Mouse (Mus musculus) thymus, adult 2 months (tissue): ENCODE measurements around the gene Vegfa. TPM values are rescaled to one million over a fixed set of nuclear protein-coding genes. Genes with fewer than 3 reads are reported as not detected.

Source experiments
- DNase-seq: peaks from one replicate; pipeline ENCODE4 v3.0.0; 2021
- H3K27ac ChIP-seq: fragments of 200-500 bp; 2 replicates; pipeline ENCODE4 v1.5.1; 2012; ENCODE audit warnings: low read length, control low read depth; ENCODE audit not compliant: control insufficient read depth, insufficient read depth
- H3K27me3 ChIP-seq: fragments of 200-500 bp; 2 replicates; pipeline ENCODE4 v1.6.1; 2012; ENCODE audit warnings: mild to moderate bottlenecking, low read length, moderate library complexity, mixed read lengths; ENCODE audit not compliant: control insufficient read depth, insufficient read depth
- H3K36me3 ChIP-seq: fragments of 200-500 bp; 2 replicates; pipeline ENCODE4 v1.6.1; 2012; ENCODE audit warnings: mild to moderate bottlenecking, low read length, moderate library complexity; ENCODE audit not compliant: control insufficient read depth, insufficient read depth
- H3K4me1 ChIP-seq: fragments of 200-500 bp; replicated peaks from 2 replicates; pipeline ENCODE4 v1.6.1; 2012; ENCODE audit warnings: low read length; ENCODE audit not compliant: control insufficient read depth, insufficient read depth
- H3K4me3 ChIP-seq: fragments of 200-500 bp; 2 replicates; pipeline ENCODE4 v1.5.1; 2012; ENCODE audit warnings: mild to moderate bottlenecking, low read length, control low read depth, moderate library complexity; ENCODE audit not compliant: control insufficient read depth, insufficient read depth
- CTCF ChIP-seq: fragments of 200-500 bp; IDR thresholded peaks from 2 replicates; pipeline ENCODE4 v1.5.1; 2012; ENCODE audit warnings: mild to moderate bottlenecking, control low read depth, low read length, moderate library complexity, borderline replicate concordance; ENCODE audit not compliant: control insufficient read depth, poor library complexity, insufficient read depth; ENCODE audit errors: extremely low read depth
- POLR2A ChIP-seq: fragments of 200-500 bp; IDR thresholded peaks from 2 replicates; pipeline ENCODE4 v1.6.1; 2012; ENCODE audit warnings: mild to moderate bottlenecking, low read length, control low read depth, moderate library complexity; ENCODE audit not compliant: control insufficient read depth, poor library complexity, insufficient read depth; ENCODE audit errors: extremely low read depth
- WGBS: fragments of 180-500 bp; shearing (Covaris S2); methylation state at CpG from one replicate; pipeline ENCODE4 v1.1.7; 2018; 5-methylcytosine and 5-hydroxymethylcytosine counted together
- polyA plus RNA-seq: library from polyadenylated mRNA; depleted of rRNA; stranded (reverse); fragments of >200 nt; gene quantifications from 2 replicates; pipeline ENCODE4 v1.2.3, GENCODE M21; 2012

The Vegfa gene
- polyA plus RNA-seq, 1 experiment: 65.2 TPM

DNA sequence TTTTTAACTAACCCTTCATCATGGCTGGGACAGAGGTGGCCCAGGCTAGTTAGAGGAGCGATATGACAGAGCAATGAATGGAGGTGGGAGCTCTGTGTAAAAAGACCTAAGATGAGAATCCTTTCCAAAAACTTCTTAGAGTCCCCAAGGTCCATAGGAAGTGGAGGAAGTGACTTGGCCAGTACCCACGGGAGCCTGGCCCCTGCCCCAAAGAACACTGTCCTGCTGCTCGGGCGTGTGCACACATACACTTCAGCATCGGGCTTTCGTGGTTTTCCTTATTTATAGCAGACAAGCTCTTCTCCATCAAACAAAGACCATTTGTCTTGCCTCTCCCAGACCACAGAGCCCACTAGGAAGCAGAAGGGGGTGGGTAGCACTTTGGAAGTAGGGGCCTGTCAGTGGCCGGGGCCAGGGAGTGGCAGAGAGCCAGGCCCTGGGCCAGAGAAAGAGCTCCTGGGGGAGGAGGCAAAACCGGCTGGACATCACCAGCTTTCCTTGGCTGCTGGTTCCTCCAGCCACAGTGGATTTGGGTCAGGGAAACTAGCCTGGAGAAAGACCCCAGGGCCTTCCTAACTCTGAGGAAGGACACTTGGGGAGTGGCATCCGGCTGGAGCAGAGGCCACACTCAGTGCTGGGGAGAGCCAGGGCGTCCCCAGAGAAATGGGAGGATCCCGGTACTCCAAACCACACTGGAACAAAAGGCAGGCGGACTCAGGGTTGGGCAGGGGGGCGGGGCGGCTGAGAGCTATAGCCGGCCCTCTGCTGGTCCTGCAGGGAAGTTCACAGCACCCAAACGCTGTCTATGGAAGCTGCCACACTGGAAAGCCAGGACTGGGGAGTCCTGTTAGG lies 4.9 kb downstream of the Vegfa start:
- no peak for DNase-seq
- peaks cover 21% of the 10 kb centered on the region for H3K4me1 ChIP-seq
- H3K4me3 ChIP-seq: no peak overlapping the region
- TF ChIP-seq POLR2A (no peak), CTCF (peak; percentile 72; the same call in 1 of the 2 replicates)
- no peaks in the 10 kb centered on the region for H3K36me3 ChIP-seq
- no peak overlapping the region for H3K27ac ChIP-seq
- no peaks in the 10 kb centered on the region; the same call in 1 of the 2 replicates for H3K27me3 ChIP-seq
- WGBS: 53% methylated on average over 16 of the region's 16 CpGs

DNA sequence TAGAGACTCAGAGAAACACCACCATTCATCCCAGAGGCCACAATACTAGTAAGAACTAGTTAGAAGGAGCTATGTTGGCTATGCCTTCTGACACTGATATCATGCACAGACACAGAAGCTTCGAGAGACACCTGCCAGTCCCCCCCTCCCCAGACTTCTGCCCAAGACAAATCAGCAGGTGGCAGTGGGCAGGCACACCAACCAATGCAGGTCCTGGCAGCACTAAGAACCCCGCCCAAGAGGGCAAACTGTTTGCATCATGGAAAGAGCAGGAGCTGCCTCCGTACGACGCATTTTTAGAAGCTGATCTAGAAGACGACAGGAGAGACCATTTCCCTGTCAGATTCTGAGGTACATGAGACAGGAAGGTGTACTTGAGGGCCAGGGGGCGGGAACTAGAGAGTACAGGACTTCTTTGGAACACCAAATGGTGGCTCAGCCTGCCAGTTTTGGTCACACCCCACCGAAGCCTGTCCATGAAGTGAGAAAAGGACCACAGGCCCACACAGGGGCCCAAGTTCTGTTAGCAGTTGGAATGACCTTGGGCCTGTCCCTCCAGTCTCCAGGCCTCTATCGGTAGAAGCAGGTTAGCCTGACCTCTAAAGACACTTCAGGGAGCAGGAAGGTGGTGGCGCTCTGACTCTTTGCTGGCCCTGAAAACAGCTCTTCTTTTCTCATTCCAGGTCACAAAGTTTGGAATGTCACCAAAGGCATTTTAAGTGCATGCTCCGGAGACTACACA lies 6.1 kb downstream of the Vegfa start:
- no peak overlapping the region for H3K27ac ChIP-seq
- no peak for TF ChIP-seq CTCF
- no peak for TF ChIP-seq POLR2A
- DNase-seq: no peak
- 76% methylated on average over 11 of the region's 11 CpGs for WGBS
- no peaks in the 10 kb centered on the region; the same call in 1 of the 2 replicates for H3K27me3 ChIP-seq
- no peaks in the 10 kb centered on the region for H3K36me3 ChIP-seq
- H3K4me3 ChIP-seq: no peak overlapping the region
- H3K4me1 ChIP-seq: peaks cover 18% of the 10 kb centered on the region

DNA sequence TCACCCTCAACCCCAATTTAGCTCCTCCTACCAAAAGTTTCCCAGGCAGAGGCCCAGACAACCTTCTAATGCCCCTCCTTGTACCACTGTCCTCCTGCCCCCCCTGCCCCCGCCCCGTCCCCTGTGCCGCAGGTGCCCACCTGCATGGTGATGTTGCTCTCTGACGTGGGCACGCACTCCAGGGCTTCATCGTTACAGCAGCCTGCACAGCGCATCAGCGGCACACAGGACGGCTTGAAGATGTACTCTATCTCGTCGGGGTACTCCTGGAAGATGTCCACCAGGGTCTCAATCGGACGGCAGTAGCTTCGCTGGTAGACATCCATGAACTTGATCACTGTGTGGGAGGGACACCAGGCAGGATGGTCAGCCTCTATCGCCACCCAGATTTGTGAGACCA lies 7.0 kb downstream of the Vegfa start:
- H3K27ac ChIP-seq: no peak overlapping the region
- peaks cover 13% of the 10 kb centered on the region for H3K4me1 ChIP-seq

DNA sequence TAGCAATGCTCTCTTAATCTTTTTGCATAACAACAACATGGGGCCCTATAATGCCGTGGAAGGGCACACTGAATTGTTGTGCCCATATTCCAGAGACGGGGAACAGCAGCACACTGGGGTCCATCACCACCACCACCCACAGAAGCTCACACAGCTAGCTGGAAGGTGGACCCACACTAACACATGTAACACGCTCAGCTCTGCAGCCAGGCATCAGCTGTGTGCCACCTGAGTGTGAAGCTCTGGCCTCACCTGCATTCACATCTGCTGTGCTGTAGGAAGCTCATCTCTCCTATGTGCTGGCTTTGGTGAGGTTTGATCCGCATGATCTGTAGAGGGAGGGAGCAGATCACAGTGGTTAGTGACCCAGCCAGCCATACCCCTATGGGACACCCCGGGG lies 8.0 kb downstream of the Vegfa start:
- no peak for DNase-seq
- 96% methylated on average over 5 of the region's 5 CpGs for WGBS
- no peaks in the 10 kb centered on the region for H3K27me3 ChIP-seq
- peaks cover 10% of the 10 kb centered on the region; the same call in 1 of the 2 replicates for H3K4me1 ChIP-seq
- H3K36me3 ChIP-seq: no peaks in the 10 kb centered on the region
- H3K27ac ChIP-seq: no peak overlapping the region
- H3K4me3 ChIP-seq: no peak overlapping the region
- TF ChIP-seq POLR2A: no peak
- TF ChIP-seq CTCF: no peak

More for the DNA sequence above, 7.0 kb downstream of the Vegfa start:
- Histone ChIP-seq H3K27me3 (no peaks in the 10 kb centered on the region; the same call in 1 of the 2 replicates), H3K4me3 (no peak overlapping the region), H3K36me3 (no peaks in the 10 kb centered on the region)
- no peak for TF ChIP-seq POLR2A
- TF ChIP-seq CTCF: no peak
- DNase-seq: no peak
- WGBS: 98% methylated on average over 15 of the region's 15 CpGs

DNA sequence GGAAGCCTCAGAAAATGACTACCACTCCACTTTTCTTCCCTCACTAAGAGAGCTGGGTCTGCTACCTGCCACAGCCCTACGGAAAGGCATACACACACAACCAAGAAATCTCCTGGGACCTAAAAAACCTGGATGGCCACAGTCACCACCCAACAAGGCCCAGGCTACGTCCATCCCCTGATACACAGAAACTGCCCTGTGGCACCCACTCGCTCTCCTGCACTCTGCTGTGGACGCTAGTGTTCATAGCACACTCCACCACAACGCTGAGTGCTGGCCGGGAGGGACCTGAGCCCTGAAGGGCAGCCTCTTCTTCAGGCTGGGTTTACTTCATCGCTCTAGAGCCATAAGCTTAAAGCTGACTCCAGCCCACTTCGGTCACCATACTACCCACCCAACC lies 8.6 kb downstream of the Vegfa start:
- H3K4me3 ChIP-seq: no peak overlapping the region
- no peak for DNase-seq
- TF ChIP-seq POLR2A (no peak), CTCF (no peak)
- WGBS: 97% methylated on average over 8 of the region's 8 CpGs
- H3K27me3 ChIP-seq: no peaks in the 10 kb centered on the region
- H3K36me3 ChIP-seq: no peaks in the 10 kb centered on the region
- H3K27ac ChIP-seq: no peak overlapping the region
- H3K4me1 ChIP-seq: peaks cover 6% of the 10 kb centered on the region; the same call in 1 of the 2 replicates

DNA sequence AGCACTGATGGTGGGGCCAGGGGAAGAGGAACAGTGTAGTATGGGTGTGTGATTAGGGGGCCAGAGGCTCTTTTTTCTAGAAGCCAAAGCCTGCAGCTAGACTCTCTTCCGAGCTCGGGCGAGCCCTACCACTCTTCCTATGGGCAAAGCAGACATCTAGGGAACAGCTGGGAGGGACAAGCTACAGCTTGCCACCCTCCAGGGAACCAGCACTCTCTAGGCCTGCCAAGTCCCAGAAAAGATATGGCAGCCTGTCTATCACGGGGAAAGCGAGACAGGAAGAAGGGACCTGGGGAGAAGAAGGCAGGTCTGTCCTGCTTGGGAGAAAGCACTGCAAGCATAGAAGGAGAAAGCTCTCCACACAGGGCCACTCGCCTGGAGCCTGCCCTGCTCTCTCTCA lies 9.2 kb downstream of the Vegfa start:
- Histone ChIP-seq H3K36me3 (no peaks in the 10 kb centered on the region), H3K4me3 (no peak overlapping the region), H3K27ac (no peak overlapping the region), H3K4me1 (peaks cover 6% of the 10 kb centered on the region; the same call in 1 of the 2 replicates), H3K27me3 (no peaks in the 10 kb centered on the region)
- WGBS: 88% methylated on average over 6 of the region's 6 CpGs
- TF ChIP-seq POLR2A: no peak
- TF ChIP-seq CTCF: no peak
- DNase-seq: no peak
